Mouse (Mus musculus): Measurements from ENCODE around the gene Zdhhc18.
A peak's percentile ranks its signal among the peaks of the same experiment; 100 is the strongest.

Gene Zdhhc18

GRCm38 (mm10) chr4:133649989-133650699, at the start of gene Zdhhc18:
Zdhhc18 (minus strand) TSS chr4:133650154.
- no peak for DNase-seq (ENCODE audit: extremely low spot score, low read depth, low spot score)

- DNase-seq (ENCODE audit: extremely low spot score, low read depth, low spot score), result no peak
Observed at GRCm38 (mm10) chr4:133695363-133695762, 45.4 kb upstream of the Zdhhc18 start.

- DNase-seq (ENCODE audit: extremely low spot score, low read depth, low spot score), result no peak
Observed at GRCm38 (mm10) chr4:133690252-133690651, 40.3 kb upstream of the Zdhhc18 start.

GRCm38 (mm10) chr4:133688417-133689067, 38.6 kb upstream of the Zdhhc18 start:
- DNase-seq (ENCODE audit: extremely low spot score, low read depth, low spot score), result no peak

GRCm38 (mm10) chr4:133687126-133687525, 37.2 kb upstream of the Zdhhc18 start:
- DNase-seq (ENCODE audit: extremely low spot score, low read depth, low spot score), result no peak

- no peak for DNase-seq (ENCODE audit: extremely low spot score, low read depth, low spot score)
Observed at GRCm38 (mm10) chr4:133686512-133686911, 36.6 kb upstream of the Zdhhc18 start.

GRCm38 (mm10) chr4:133680206-133680786, 30.3 kb upstream of the Zdhhc18 start:
- DNase-seq (ENCODE audit: extremely low spot score, low read depth, low spot score), result no peak

- DNase-seq (ENCODE audit: extremely low spot score, low read depth, low spot score), result no peak
Observed at GRCm38 (mm10) chr4:133679629-133680028, 29.7 kb upstream of the Zdhhc18 start.

GRCm38 (mm10) chr4:133677266-133677665, 27.3 kb upstream of the Zdhhc18 start:
- DNase-seq (ENCODE audit: extremely low spot score, low read depth, low spot score), result no peak

- DNase-seq (ENCODE audit: extremely low spot score, low read depth, low spot score), result no peak
Observed at GRCm38 (mm10) chr4:133676189-133676588, 26.2 kb upstream of the Zdhhc18 start.

GRCm38 (mm10) chr4:133675594-133676016, 25.7 kb upstream of the Zdhhc18 start:
- DNase-seq (ENCODE audit: extremely low spot score, low read depth, low spot score), result no peak

- DNase-seq (ENCODE audit: extremely low spot score, low read depth, low spot score), result no peak
Observed at GRCm38 (mm10) chr4:133674331-133674695, 24.4 kb upstream of the Zdhhc18 start.

- DNase-seq (ENCODE audit: extremely low spot score, low read depth, low spot score), result no peak
Observed at GRCm38 (mm10) chr4:133673666-133674330, 23.8 kb upstream of the Zdhhc18 start.

- DNase-seq (ENCODE audit: extremely low spot score, low read depth, low spot score), result no peak
Observed at GRCm38 (mm10) chr4:133672845-133673647, 23.1 kb upstream of the Zdhhc18 start.

- DNase-seq (ENCODE audit: extremely low spot score, low read depth, low spot score), result peak; percentile 52
Observed at GRCm38 (mm10) chr4:133671881-133672844, 22.2 kb upstream of the Zdhhc18 start, which contains the start of gene Pigv. Pigv (minus strand) TSS chr4:133672647.

- peak; percentile 73 for DNase-seq (ENCODE audit: extremely low spot score, low read depth, low spot score)
Observed at GRCm38 (mm10) chr4:133671184-133671880, 21.4 kb upstream of the Zdhhc18 start.

GRCm38 (mm10) chr4:133669652-133670210, 19.8 kb upstream of the Zdhhc18 start:
- no peak for DNase-seq (ENCODE audit: extremely low spot score, low read depth, low spot score)

GRCm38 (mm10) chr4:133668537-133668936, 18.6 kb upstream of the Zdhhc18 start:
- DNase-seq (ENCODE audit: extremely low spot score, low read depth, low spot score), result no peak

- no peak for DNase-seq (ENCODE audit: extremely low spot score, low read depth, low spot score)
Observed at GRCm38 (mm10) chr4:133666199-133666598, 16.2 kb upstream of the Zdhhc18 start.

Measured in hindlimb bud, embryonic 11.5 days (tissue).